Mouse (Mus musculus) heart, postnatal 0 days (tissue): ENCODE results near the gene Hus1b. TPM values are rescaled to one million over a fixed set of nuclear protein-coding genes. Genes with fewer than 3 reads are reported as not detected.

ENCODE experiments used
- ATAC-seq: fragments of 200-750 bp; cut with Nextera tagmentation; 2 replicates; pipeline ENCODE4 v1.8.0; 2017; ENCODE audit warnings: low read depth, moderate number of reproducible peaks, moderate library complexity; ENCODE audit not compliant: insufficient read depth
- DNase-seq: peaks from one replicate; pipeline ENCODE4 v3.0.0-alpha.2; 2016; ENCODE audit warnings: low spot score
- H3K27ac ChIP-seq: fragments of 300-500 bp; sonication (generic); 2 replicates; pipeline ENCODE4 v1.5.1; 2014; ENCODE audit warnings: low read depth, mild to moderate bottlenecking
- H3K27me3 ChIP-seq: fragments of 300-500 bp; sonication (generic); 2 replicates; pipeline ENCODE4 v1.6.1; 2014; ENCODE audit warnings: low read length, mixed read lengths; ENCODE audit not compliant: control insufficient read depth, insufficient read depth
- H3K36me3 ChIP-seq: fragments of 300-500 bp; sonication (generic); replicated peaks from 2 replicates; pipeline ENCODE4 v1.6.1; 2014; ENCODE audit warnings: low read length, mixed read lengths; ENCODE audit not compliant: control insufficient read depth, insufficient read depth
- H3K4me1 ChIP-seq: fragments of 300-500 bp; sonication (generic); 2 replicates; pipeline ENCODE4 v1.6.1; 2014; ENCODE audit warnings: antibody characterized with exemption; ENCODE audit not compliant: control insufficient read depth, insufficient read depth
- H3K4me2 ChIP-seq: fragments of 300-500 bp; sonication (generic); 2 replicates; pipeline ENCODE4 v1.6.1; 2014; ENCODE audit warnings: low read depth, mild to moderate bottlenecking, low read length, moderate library complexity
- H3K4me3 ChIP-seq: fragments of 300-500 bp; sonication (generic); 2 replicates; pipeline ENCODE4 v1.5.1; 2014; ENCODE audit warnings: low read depth, low read length
- H3K9ac ChIP-seq: fragments of 300-500 bp; sonication (generic); replicated peaks from 2 replicates; pipeline ENCODE4 v1.6.1; 2014; ENCODE audit warnings: low read depth, low read length, mixed read lengths
- H3K9me3 ChIP-seq: fragments of 300-500 bp; sonication (generic); replicated peaks from 2 replicates; pipeline ENCODE4 v1.6.1; 2016; ENCODE audit warnings: low read length; ENCODE audit not compliant: control insufficient read depth
- CTCF ChIP-seq: IDR thresholded peaks from 2 replicates; pipeline ENCODE4 v1.5.1; 2016; ENCODE audit warnings: antibody characterized with exemption, control low read depth, low read depth
- EP300 ChIP-seq: IDR thresholded peaks from 2 replicates; pipeline ENCODE4 v1.6.1; 2016; ENCODE audit warnings: antibody characterized with exemption, low read depth
- WGBS: fragments of 180-500 bp; shearing (Covaris S2); extraction: QIAGEN DNeasy Blood & Tissue Kit; methylation state at CpG from one replicate; pipeline ENCODE4 v1.1.7; 2014; 5-methylcytosine and 5-hydroxymethylcytosine counted together
- polyA plus RNA-seq: library from polyadenylated mRNA; unstranded; fragments of >200 nt; fragmentation: Nextera tagmentation; extraction: Ambion mirVana; gene quantifications from 2 replicates; pipeline ENCODE4 v1.2.1, GENCODE M21; 2015
- total RNA-seq: library from RNA; depleted of rRNA; stranded (reverse); fragments of >200 nt; gene quantifications from 2 replicates; pipeline ENCODE4 v1.2.3, GENCODE M21; 2014; ENCODE audit warnings: low replicate concordance; rRNA removed

Hus1b gene
- total RNA-seq (not detected in 2 replicates), polyA plus RNA-seq (not detected in 2 replicates)

DNA sequence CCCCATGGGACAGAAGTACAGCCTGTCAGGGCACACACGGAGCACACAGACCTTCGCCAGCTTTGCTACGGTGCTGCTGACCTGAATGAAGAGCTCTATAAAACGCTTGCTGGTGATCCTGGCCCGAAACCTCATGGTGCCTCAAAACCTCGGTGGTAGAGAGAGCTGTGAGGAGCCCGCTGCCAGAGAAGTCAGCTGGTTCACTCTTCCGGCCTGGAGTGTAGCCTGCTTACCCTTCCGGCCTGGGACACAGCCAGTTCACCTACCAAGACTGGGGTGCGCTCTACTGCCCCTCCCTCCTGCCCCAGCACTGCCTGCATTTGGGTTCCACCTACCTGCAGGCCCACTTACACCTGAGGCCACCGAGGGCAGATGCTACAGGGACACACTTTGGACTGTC, at the start of gene Hus1b:
TSS of gene Hus1b (minus strand) at position 220 of the 400 bp plus-strand sequence.
- ATAC-seq = no peak
- no peak within 1 kb of the TSS for H3K27ac ChIP-seq
- TF ChIP-seq CTCF (no peak), EP300 (no peak)
- H3K27me3 ChIP-seq = no peaks in the 10 kb centered on the region
- 86% methylated on average over 11 of the region's 11 CpGs for WGBS
- no peak within 1 kb of the TSS for H3K9ac ChIP-seq
- no peaks in the 10 kb centered on the region for H3K36me3 ChIP-seq
- peaks cover 18% of the 10 kb centered on the region for H3K4me1 ChIP-seq
- no peak for DNase-seq
- H3K9me3 ChIP-seq = no peaks in the 10 kb centered on the region
- H3K4me2 ChIP-seq = no peak within 1 kb of the TSS
- no peak within 1 kb of the TSS for H3K4me3 ChIP-seq

- 69% methylated on average over 6 of the region's 6 CpGs for WGBS
- H3K27me3 ChIP-seq = no peaks in the 10 kb centered on the region
- no peak overlapping the region for H3K4me3 ChIP-seq
- no peak for TF ChIP-seq EP300
- no peak for TF ChIP-seq CTCF
- no peaks in the 10 kb centered on the region for H3K4me1 ChIP-seq
- H3K36me3 ChIP-seq = no peaks in the 10 kb centered on the region
- H3K4me2 ChIP-seq = no peak overlapping the region
- ATAC-seq = no peak
- no peak overlapping the region for H3K9ac ChIP-seq
- H3K9me3 ChIP-seq = no peaks in the 10 kb centered on the region
- no peak overlapping the region for H3K27ac ChIP-seq
- DNase-seq = no peak
Measured at GRCm38 (mm10) chr13:30994249-30994858, 46.8 kb upstream of the Hus1b start.

GRCm38 (mm10) chr13:30993819-30994218, 46.3 kb upstream of the Hus1b start:
- Histone ChIP-seq H3K4me3 (no peak overlapping the region), H3K27ac (no peak overlapping the region), H3K27me3 (no peaks in the 10 kb centered on the region), H3K4me1 (no peaks in the 10 kb centered on the region), H3K9me3 (no peaks in the 10 kb centered on the region), H3K9ac (no peak overlapping the region), H3K36me3 (no peaks in the 10 kb centered on the region), H3K4me2 (no peak overlapping the region)
- ATAC-seq (no peak), DNase-seq (peak; percentile 40)
- TF ChIP-seq EP300 = no peak
- peak; percentile 72 for TF ChIP-seq CTCF
- 29% methylated on average over 3 of the region's 3 CpGs for WGBS

- H3K9ac ChIP-seq = no peak overlapping the region
- no peaks in the 10 kb centered on the region for H3K9me3 ChIP-seq
- H3K4me2 ChIP-seq = no peak overlapping the region
- no peaks in the 10 kb centered on the region for H3K27me3 ChIP-seq
- 62% methylated on average over 9 of the region's 9 CpGs for WGBS
- no peak overlapping the region for H3K4me3 ChIP-seq
- TF ChIP-seq EP300 = no peak
- no peak for TF ChIP-seq CTCF
- ATAC-seq = no peak
- H3K27ac ChIP-seq = no peak overlapping the region
- H3K36me3 ChIP-seq = no peaks in the 10 kb centered on the region
- no peaks in the 10 kb centered on the region for H3K4me1 ChIP-seq
- no peak for DNase-seq
Measured at GRCm38 (mm10) chr13:30990233-30990632, 42.7 kb upstream of the Hus1b start.

DNA sequence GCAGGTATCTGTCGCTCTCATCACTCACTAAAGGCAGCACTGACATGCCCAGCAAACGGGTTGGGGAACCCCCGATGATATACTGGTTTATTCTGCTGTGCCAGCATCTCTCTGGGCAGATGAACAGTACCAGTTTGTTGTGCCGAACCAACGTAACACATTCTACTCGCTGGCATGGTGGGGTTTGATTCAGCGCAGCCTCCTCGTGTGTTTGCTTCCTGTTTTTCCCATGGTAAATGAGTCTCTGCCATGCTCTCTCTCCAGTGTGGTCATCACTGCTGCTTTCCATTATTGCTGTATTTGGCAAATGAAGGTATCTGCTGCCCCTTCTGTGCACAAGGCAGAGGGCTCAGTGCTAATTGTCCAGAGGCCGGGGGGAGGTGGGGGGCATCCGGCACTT, 42.2 kb upstream of the Hus1b start:
- TF ChIP-seq CTCF (no peak), EP300 (no peak)
- no peaks in the 10 kb centered on the region for H3K9me3 ChIP-seq
- no peak overlapping the region for H3K4me2 ChIP-seq
- no peaks in the 10 kb centered on the region for H3K36me3 ChIP-seq
- ATAC-seq (no peak), DNase-seq (no peak)
- H3K9ac ChIP-seq = no peak overlapping the region
- no peaks in the 10 kb centered on the region for H3K27me3 ChIP-seq
- no peak overlapping the region for H3K27ac ChIP-seq
- H3K4me1 ChIP-seq = no peaks in the 10 kb centered on the region
- no peak overlapping the region for H3K4me3 ChIP-seq
- 78% methylated on average over 10 of the region's 10 CpGs for WGBS

DNA sequence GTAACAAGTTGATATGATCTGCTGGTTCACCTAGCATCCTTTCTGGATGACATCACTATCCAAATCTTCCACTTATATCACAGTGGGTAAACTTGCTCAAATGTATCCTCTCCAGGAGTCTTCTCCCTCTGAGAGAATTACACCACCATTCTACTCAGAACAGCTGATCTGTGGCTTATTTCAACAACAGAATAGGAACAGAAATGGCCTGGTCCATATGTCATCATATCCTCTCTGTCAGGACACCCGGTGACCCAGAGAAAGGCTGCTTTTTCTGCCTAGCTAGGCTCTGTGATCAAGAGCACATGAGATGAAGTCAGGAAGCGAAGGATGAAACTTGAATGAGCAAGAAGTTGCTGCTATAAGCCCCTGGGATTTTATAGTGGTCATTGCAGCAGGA, 40.1 kb upstream of the Hus1b start:
- Histone ChIP-seq H3K9me3 (no peaks in the 10 kb centered on the region), H3K27me3 (no peaks in the 10 kb centered on the region), H3K4me3 (no peak overlapping the region), H3K9ac (no peak overlapping the region), H3K27ac (no peak overlapping the region), H3K36me3 (no peaks in the 10 kb centered on the region), H3K4me1 (no peaks in the 10 kb centered on the region), H3K4me2 (no peak overlapping the region)
- DNase-seq = no peak
- 81% methylated on average over 2 of the region's 2 CpGs for whole genome bisulfite sequencing
- no peak for ATAC-seq
- TF ChIP-seq EP300 (no peak), CTCF (no peak)
